Mouse (Mus musculus): ENCODE measurements around the gene Pou1f1.

Gene Pou1f1

GRCm38 (mm10) chr16:65564306-65564705 lies 44.0 kb downstream of the Pou1f1 start:
- no peak for DNase-seq (ENCODE audit: low spot score in 2 of 2)

DNA sequence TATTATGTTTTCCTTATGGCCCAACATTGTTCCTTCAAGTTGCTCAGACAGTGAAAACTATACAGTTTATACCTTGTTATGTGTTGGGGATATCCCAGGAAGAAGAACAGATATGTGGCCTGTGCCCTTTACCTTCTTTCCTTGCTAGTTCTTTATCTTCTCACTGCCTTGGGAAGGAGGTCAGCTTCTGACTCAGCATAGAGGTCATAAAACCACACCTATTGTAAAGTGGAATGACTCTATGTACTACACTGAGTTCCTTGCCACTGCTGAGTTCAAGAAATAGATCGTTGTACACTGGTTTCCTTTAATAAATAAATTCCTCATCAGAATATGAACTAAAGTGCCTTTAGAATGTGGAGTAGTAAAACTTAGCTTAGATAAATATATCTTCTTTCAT lies 44.6 kb downstream of the Pou1f1 start:
- DNase-seq (ENCODE audit: low spot score in 2 of 2) = no peak

- no peak for DNase-seq (ENCODE audit: low spot score in 2 of 2)
These were observed 48.5 kb downstream of the Pou1f1 start for GRCm38 (mm10) chr16:65568853-65569252.

DNA sequence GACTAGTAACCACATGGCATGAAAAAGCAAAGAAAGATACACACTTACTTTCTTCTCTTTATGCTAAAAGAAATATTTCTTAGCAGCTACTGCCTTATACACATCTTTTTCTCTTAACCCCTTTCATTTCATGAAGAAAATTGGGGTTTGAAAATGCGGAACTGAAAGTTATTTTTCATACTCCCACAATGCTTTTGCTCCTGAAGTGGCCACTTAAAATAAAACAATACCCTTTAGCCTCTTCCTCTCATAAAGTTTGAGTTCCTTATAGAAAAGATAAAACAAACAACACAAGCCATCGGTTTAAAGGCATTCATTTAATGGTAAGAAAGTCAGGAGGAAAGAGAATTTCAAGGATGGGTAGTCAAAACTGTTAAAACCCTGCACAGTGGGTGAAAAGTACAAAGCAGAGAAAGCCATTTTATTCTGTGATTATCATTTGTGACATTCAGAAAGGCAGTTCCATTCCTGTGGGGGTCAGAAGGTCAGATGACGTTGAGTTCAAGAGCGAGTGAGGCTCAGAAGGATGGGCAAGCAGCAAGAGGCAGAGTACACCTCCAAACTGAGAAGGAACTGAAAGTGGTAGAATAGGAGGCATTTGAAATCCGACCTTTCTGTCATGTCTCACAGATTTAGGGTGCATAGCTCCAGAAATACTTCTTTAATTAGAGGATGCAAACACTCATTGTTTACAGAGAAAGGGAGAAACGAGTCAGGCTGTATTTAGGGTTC lies 57.2 kb downstream of the Pou1f1 start:
- no peak for DNase-seq (ENCODE audit: low spot score in 2 of 2)

All from left cerebral cortex, adult 9 months (tissue).